Mouse (Mus musculus) natural killer cell, adult 2 months (primary cell): ENCODE data around the gene Sirt4.

ENCODE experiments used
- DNase-seq, 2 experiments: peaks; one replicate each; pipeline ENCODE4 v3.0.0; 2022; ENCODE audit warnings: low spot score in 2 of 2

The Sirt4 gene

DNA sequence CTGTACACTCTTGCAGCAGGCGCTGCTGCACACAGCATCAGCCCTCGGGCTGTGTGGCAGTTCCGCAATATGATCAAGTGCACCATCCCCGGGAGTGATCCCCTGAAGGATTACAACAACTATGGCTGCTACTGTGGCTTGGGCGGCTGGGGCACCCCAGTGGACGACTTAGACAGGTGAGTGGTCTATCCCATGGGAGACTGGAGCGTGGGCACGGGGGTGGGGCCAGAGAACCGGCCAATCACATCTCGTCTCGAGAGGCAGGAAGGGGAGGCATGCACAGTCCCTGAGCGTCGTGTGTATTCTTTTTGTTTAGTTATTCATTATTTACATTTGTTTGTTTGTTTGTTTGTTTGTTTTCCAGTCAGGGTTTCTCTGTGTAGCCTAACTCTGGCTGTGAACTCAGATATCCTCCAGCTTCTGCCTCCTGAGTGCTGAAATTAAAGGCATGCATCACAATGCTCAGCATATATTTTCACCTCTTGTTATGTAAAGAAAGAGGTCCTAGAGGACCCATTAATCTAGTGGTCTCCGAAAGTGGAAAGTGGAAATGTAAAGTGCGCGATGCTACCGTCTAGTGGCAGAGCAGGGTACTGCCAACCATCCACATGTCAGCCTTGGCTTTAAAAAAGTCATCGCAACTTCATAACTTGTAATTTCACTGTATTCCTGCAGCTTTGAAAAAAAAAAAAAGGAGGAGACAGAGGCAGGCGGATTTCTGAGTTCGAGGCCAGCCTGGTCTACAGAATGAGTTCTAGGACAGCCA is 13.6 kb downstream of the Sirt4 start:
- peak; percentile 53 to 69 for DNase-seq

DNA sequence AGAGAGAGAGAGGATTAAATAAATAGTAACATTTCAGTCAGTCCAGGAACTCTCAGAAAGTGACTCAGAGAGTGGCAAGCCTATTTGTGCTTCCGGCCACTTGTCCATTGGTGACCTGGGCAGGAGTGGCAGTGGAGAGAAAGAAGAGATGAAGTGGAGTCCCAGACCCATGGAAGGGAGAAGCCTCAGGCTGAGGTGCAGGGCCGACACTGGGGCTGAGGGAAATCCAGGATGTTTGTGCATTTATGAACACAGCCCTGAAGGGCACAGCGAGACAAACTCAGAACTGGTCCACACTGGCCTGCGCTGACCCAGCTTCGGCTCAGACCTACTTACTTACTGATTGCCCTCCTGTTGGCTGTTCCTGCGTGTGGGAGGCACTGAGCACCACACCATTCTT is 14.7 kb downstream of the Sirt4 start:
- no peak for DNase-seq

DNA sequence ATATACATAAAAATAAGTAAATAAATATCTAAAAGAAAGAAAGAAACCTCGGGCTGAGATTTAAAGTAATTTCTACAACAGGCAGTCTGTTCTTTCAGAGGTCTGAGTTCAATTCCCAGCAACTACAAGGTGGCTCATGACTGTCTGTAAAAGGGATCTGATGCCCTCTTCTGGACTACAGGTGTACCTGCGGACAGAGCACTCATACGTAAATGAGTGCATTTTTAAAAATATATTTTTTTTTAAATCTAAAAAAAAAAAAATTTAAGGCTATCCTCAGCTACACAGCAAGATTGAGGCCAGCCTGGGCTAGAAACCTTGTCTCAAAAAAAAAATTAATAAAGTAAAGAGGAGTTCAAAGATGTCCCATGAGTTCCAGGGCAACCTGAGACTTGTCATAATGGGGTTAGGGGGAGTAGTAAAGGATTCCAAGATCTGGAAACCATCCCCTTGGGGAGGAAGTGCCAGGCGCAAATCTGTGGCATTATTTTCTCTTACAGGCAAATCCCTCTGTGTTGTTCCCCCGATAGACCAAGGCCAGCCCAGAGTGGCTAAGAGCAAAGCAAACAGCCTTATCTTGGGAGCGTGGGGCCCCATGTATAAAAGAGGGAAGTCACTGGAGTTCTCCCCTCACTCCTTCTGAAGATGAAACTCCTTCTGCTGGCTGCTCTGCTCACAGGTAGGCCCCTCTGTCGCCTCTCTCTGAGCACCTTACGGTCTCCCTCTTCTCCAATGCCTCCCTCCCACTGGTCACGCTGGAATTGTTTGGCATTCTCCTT is 18.7 kb downstream of the Sirt4 start, which contains the start of gene Pla2g1b:
Gene Pla2g1b, plus strand, starts transcription at position 621 of the 779 bp plus-strand sequence.
- DNase-seq: no peak

DNA sequence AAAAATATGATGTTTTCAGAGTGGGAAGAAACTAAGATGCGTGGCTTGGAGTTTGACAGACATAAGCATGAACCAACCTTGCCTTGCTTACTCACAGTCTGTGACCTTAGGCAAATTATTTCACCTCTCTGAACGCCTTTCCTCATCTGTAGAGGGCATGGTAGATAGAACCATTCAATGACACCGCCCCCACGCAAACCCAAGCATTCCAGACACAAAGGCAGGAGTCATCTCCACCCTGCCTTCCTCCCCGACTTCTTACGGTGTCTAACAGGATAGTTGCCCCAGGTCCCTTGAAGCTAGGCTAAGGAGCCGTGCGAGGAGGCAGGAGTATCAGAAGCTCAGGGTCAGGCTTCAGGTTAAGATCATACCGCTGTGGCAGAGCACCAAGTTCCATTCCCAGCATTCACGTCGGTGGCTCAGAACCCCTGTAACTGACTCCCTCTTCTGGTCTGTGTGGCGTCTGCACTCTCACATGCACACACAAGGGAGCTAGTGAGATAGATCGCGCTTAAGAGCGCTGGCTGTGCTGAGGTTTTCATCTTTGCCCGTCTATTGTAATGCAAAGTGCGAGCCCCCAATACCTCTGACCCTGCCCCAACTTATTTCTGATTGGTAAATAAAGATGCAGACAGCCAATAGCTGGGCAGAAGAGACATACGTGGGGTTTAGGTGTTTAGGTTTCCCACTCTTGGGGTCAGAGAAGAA is 20.0 kb downstream of the Sirt4 start:
- DNase-seq: no peak

- no peak for DNase-seq
These were observed 25.6 kb downstream of the Sirt4 start for GRCm38 (mm10) chr5:115458918-115459317.

DNA sequence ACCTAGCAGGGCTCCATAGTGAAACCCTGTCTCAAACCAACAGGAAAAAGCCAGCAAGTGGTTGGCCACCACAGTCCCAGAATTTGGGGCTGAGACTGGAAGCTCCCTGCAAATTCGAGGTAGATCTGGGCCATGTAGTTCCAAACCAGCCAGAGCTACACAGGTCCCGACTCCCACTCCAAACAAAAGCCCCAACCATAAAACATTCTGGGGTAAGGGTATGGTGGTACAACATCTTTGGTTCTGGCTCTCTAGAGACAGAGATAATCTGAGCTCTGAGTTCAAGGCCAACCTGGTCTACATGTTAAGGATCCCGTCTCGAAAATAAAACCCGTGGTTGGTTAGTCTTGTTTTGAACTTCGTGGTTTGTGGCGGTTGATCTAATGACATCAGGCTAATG is 28.7 kb downstream of the Sirt4 start:
- no peak for DNase-seq

- DNase-seq: no peak
These were observed 30.0 kb downstream of the Sirt4 start for GRCm38 (mm10) chr5:115454422-115455090.

DNA sequence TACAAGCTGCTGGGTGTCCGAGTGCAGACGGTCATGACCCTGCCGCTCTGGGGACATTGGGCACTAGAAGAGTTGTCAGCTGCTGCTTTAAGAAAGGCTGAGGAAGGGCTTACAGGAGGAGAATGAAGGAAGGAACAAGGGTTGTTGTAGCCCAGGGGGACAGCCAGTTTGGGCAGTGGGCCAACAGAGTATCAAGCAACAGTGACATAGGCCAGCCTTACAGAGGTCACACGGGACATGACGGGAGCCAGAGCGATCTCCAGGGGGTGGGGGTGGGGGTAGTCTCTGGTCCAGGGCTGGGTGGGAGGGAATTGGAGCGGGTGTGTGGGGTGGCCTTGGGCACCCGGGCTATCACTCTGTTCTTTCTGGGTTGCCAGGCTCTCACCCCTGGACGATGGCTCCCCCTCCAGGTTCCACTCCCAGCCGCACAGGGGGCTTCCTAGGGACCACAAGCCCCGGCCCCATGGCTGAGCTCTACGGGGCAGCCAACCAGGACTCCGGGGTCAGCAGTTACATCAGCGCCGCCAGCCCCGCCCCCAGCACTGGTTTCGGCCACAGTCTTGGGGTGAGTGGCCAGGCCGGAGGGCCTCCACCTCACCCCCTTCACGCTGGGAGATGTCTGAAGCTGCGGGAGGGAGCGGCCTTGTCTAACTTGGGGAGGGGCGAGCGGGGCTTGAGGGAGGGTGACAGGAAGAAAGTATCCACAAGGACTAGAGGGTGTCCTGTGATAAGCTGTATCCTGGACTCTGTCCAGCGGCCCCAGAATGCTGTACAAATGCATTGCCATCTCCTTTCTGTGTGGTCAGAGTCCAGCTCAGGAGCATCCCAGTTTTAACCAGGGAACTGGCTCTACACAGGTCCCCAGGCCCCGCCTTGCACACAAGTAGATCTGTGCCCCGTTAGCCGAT is 33.9 kb downstream of the Sirt4 start:
- no peak for DNase-seq

DNA sequence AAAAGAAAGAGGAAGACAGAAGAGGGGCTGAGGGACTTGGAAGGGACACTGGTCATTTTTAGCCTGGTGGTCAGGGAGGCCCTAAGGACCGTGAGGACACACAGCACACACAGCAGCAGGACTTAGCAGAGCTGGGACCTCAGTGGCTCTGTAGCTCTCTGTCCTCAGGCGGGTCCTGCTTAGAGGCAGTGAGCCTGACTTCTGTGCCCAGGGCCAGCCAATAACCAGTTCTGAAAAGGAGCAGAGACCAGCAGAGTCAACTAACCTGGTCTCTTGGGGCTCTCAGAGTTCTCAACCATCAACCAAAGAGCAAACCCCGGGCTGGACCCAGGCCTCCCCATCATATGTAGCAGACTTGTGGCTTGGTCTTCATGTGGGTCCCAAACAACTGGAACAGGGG is 35.3 kb downstream of the Sirt4 start:
- DNase-seq: no peak

GRCm38 (mm10) chr5:115447108-115447507 is 37.4 kb downstream of the Sirt4 start:
- no peak for DNase-seq

GRCm38 (mm10) chr5:115444130-115444529 is 40.4 kb downstream of the Sirt4 start:
- no peak for DNase-seq

GRCm38 (mm10) chr5:115442663-115443062 is 41.9 kb downstream of the Sirt4 start:
- peak in 1 of 2 experiments; percentile 24 for DNase-seq

DNA sequence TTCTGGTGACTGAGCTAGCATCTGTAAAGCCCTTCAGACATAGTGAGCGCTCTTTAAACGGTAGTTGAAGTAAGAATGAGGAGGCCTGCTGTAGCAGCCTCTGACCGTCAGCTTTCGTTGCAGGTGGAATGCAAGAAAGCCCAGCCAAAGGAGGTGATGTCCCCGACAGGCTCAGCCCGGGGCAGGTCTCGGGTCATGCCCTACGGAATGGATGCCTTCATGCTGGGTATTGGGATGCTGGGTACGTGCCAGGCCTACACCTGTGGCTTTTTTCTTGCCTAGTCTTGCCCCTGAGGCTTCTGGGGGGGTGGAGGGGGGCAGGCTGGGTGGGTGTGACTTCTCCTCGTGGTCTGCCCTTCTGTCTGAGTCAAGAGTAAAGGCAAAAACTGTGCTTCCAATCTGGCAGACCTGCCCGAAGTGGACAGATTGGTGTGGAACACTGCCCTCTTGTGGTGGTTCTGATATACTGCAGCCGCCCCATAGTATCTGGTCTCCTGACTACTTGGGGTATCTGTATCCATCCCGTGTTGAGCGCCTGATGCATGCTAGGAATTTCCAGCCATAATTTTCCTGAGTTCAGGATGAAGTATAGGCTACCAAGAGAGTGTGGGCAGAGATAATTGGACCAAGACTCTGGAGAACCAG is 43.2 kb downstream of the Sirt4 start:
- DNase-seq: peak; percentile 39 to 63

GRCm38 (mm10) chr5:115438667-115439066 is 45.9 kb downstream of the Sirt4 start:
- no peak for DNase-seq

GRCm38 (mm10) chr5:115437945-115438315 is 46.6 kb downstream of the Sirt4 start:
- DNase-seq: no peak

- DNase-seq: no peak
These were observed 47.1 kb downstream of the Sirt4 start for GRCm38 (mm10) chr5:115437242-115437944.

DNA sequence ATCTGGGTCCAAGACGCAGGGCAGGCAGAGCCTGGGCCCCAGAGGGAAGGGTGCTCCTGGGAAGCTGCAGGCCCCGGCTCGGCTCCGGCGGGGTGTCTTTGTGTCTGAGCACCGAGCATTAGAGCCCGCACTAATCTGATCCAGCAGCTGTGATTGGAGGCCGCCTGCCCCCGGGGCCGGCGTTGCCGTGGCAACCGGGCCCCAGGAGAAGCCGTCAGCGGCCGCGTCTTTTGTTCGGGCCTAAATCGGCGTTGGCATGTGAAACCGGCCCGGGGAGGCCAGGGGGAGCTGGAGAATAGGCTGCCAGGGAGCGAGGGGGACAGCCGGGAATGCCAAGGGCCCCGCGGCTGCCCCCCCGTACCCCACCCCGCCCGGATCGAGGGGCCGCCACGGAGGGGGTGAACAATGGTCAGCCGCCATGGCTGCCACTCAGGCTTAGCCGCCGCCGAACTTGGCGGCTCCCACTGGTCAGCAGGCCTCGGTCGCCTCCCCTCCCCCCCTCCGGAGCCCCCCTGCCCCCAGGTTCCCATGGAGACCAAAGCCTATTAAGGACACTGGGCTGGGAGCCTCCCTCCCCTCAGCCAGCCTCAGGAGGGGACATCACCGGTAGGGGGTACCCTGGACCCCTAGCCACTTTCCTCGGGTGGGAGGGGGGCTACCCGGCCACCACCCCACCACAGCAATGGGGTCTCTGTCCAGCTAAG is 48.0 kb downstream of the Sirt4 start:
- DNase-seq: no peak

GRCm38 (mm10) chr5:115435755-115436379 is 48.7 kb downstream of the Sirt4 start:
- no peak for DNase-seq
